21 mouse cellular contexts compared by ENCODE assay signal in genomic region chr6:71329881-71330280, GRCm38 (mm10). TPM values are rescaled to one million over a fixed set of nuclear protein-coding genes. Genes with fewer than 3 reads are reported as not detected.
"Had no signal": no experiment of that assay in that cellular context is flagged by ENCODE, and none has a peak within 500 bp of the region (broad histone marks: within the 10 kb centered on the region; RNA-seq: fewer than 3 reads in every experiment).

No protein-coding gene starts in this region.

- H3K9me3 ChIP-seq: liver, embryonic 13.5 days; liver, embryonic 15.5 days; lung, embryonic 15.5 days; megakaryocyte, embryonic 14.5 days; midbrain, embryonic 13.5 days; midbrain, embryonic 15.5 days; neural tube, embryonic 12.5 days; stomach, embryonic 15.5 days had no signal

- H3K4me3 ChIP-seq: liver, embryonic 13.5 days; liver, embryonic 15.5 days; lung, embryonic 15.5 days; megakaryocyte, embryonic 14.5 days; midbrain, embryonic 13.5 days; midbrain, embryonic 15.5 days; neural tube, embryonic 12.5 days; stomach, embryonic 15.5 days had no signal

- DNase-seq: liver, embryonic 13.5 days; liver, postnatal 0 days; lung, adult 2 months; lung, postnatal 14 days; lung, postnatal 36 days; right cerebral cortex, postnatal 14 days had no signal

- H3K27me3 ChIP-seq: liver, embryonic 13.5 days; liver, embryonic 15.5 days; lung, embryonic 15.5 days; midbrain, embryonic 13.5 days; midbrain, embryonic 15.5 days; neural tube, embryonic 12.5 days; stomach, embryonic 15.5 days had no signal

- H3K4me1 ChIP-seq: liver, embryonic 13.5 days; liver, embryonic 15.5 days; lung, embryonic 15.5 days; megakaryocyte, embryonic 14.5 days; midbrain, embryonic 13.5 days; midbrain, embryonic 15.5 days; neural tube, embryonic 12.5 days; stomach, embryonic 15.5 days had no signal

- H3K36me3 ChIP-seq: liver, embryonic 13.5 days; liver, embryonic 15.5 days; lung, embryonic 15.5 days; midbrain, embryonic 13.5 days; midbrain, embryonic 15.5 days; neural tube, embryonic 12.5 days; stomach, embryonic 15.5 days had no signal

- H3K27ac ChIP-seq: liver, embryonic 13.5 days; liver, embryonic 15.5 days; lung, embryonic 15.5 days; macrophage; midbrain, embryonic 13.5 days; midbrain, embryonic 15.5 days; neural tube, embryonic 12.5 days; stomach, embryonic 15.5 days; stomach, postnatal 0 days had no signal

RNA-seq across cellular contexts. Expression of gene Cd8b1, which starts 7.3 kb away (rescaled TPM):
- total RNA-seq: megakaryocyte progenitor cell, adult 5-6 weeks; midbrain, postnatal 0 days had no signal
- polyA plus RNA-seq: liver, embryonic 13.5 days; liver, embryonic 15.5 days; liver, postnatal 0 days; midbrain, embryonic 11.5 days; midbrain, embryonic 13.5 days; midbrain, embryonic 15.5 days; midbrain, postnatal 0 days; neural tube, embryonic 12.5 days; neural tube, embryonic 14.5 days; stomach, postnatal 0 days had no signal

RNA-seq across cellular contexts. Expression of gene Smyd1, which starts 7.8 kb away (rescaled TPM):
- total RNA-seq: megakaryocyte progenitor cell, adult 5-6 weeks; monocyte, adult 5-6 weeks; neutrophil, adult 5-6 weeks had no signal
- polyA plus RNA-seq: macrophage; midbrain, embryonic 13.5 days had no signal

RNA-seq across cellular contexts. Expression of gene Cd8a, which starts 43.3 kb away (rescaled TPM):
- total RNA-seq: megakaryocyte progenitor cell, adult 5-6 weeks; midbrain, postnatal 0 days had no signal
- polyA plus RNA-seq: liver, embryonic 13.5 days; liver, embryonic 15.5 days; midbrain, embryonic 11.5 days; midbrain, embryonic 13.5 days; midbrain, embryonic 15.5 days; midbrain, postnatal 0 days; neural tube, embryonic 12.5 days; neural tube, embryonic 14.5 days; stomach, postnatal 0 days had no signal
